ENCODE assay signal across 8 mouse cellular contexts in genomic region chr2:4559211-4559882, GRCm38 (mm10).
DNase-seq lines count a peak whose midpoint lies in the region; ATAC-seq and TF ChIP-seq lines count a peak whose summit lies in the region.

No protein-coding gene starts in this region.

- peak overlapping the region; percentile 79 for H3K4me3 ChIP-seq in G1E (ENCODE audit: low read depth, low read length)
- H3K4me3 ChIP-seq in forebrain, embryonic 15.5 days = peak overlapping the region; percentile 45
- H3K4me3 ChIP-seq in neural tube, embryonic 15.5 days (replicated peaks) = peak overlapping the region; percentile 42

- no peak for TF ChIP-seq CTCF in G1E (IDR thresholded peaks at IDR 0.05; ENCODE audit: low read depth, low read length)

- H3K4me2 ChIP-seq in forebrain, embryonic 15.5 days (replicated peaks) = peak overlapping the region; percentile 56
- peak overlapping the region; percentile 60 for H3K4me2 ChIP-seq in neural tube, embryonic 15.5 days

- peak; percentile 33 for DNase-seq in G1E (ENCODE audit: low spot score)
- DNase-seq in cerebellum, adult 11 months = peak; percentile 68
- DNase-seq in heart, postnatal 25 days (ENCODE audit: low spot score) = peak; percentile 88
- DNase-seq in layer of hippocampus, adult 18-20 months (ENCODE audit: low spot score in 2 of 2) = peak; percentile 87 to 92
- DNase-seq in lung, adult 18-20 months = peak; percentile 89 to 92
- DNase-seq in testis, postnatal 10 days (ENCODE audit: low spot score) = peak; percentile 80

- peaks cover 79% of the 10 kb centered on the region for H3K4me1 ChIP-seq in G1E (ENCODE audit: insufficient read depth, low read depth, low read length)
- H3K4me1 ChIP-seq in forebrain, embryonic 15.5 days = peaks cover 78% of the 10 kb centered on the region
- peaks cover 81% of the 10 kb centered on the region for H3K4me1 ChIP-seq in neural tube, embryonic 15.5 days

- intact Hi-C loops in heart, postnatal 25 days (cut with DNase I) = loop anchor here (5.0 kb wide), 1 partner anchor 57 kb away; no protein-coding TSS in a partner anchor

- H3K27me3 ChIP-seq in G1E (ENCODE audit: insufficient read depth, low read length) = no peaks in the 10 kb centered on the region
- no peaks in the 10 kb centered on the region for H3K27me3 ChIP-seq in forebrain, embryonic 15.5 days
- no peaks in the 10 kb centered on the region for H3K27me3 ChIP-seq in neural tube, embryonic 15.5 days (replicated peaks)

- H3K36me3 ChIP-seq in G1E (replicated peaks) = peaks cover 16% of the 10 kb centered on the region
- H3K36me3 ChIP-seq in forebrain, embryonic 15.5 days = no peaks in the 10 kb centered on the region
- H3K36me3 ChIP-seq in neural tube, embryonic 15.5 days = no peaks in the 10 kb centered on the region

- ATAC-seq in G1E (ENCODE audit: extremely low read depth, insufficient number of reproducible peaks, low FRiP score, poor library complexity, severe bottlenecking) = peak; percentile 54
- ATAC-seq in forebrain, embryonic 15.5 days (replicated peaks) = peak; percentile 91
- peak; percentile 86 for ATAC-seq in neural tube, embryonic 15.5 days (ENCODE audit: low FRiP score)

- peak overlapping the region; percentile 93 for H3K27ac ChIP-seq in forebrain, embryonic 15.5 days (replicated peaks)
- H3K27ac ChIP-seq in neural tube, embryonic 15.5 days (replicated peaks) = peak overlapping the region; percentile 79

- H3K9me3 ChIP-seq in G1E (replicated peaks) = no peaks in the 10 kb centered on the region
- H3K9me3 ChIP-seq in forebrain, embryonic 15.5 days = no peaks in the 10 kb centered on the region
- no peaks in the 10 kb centered on the region for H3K9me3 ChIP-seq in neural tube, embryonic 15.5 days (replicated peaks)

- WGBS in forebrain, embryonic 15.5 days = under 1% methylated on average over 27 of the region's 27 CpGs
- 1% methylated on average over 26 of the region's 27 CpGs for WGBS in neural tube, embryonic 15.5 days

- H3K9ac ChIP-seq in forebrain, embryonic 15.5 days (replicated peaks) = peak overlapping the region; percentile 53
- H3K9ac ChIP-seq in neural tube, embryonic 15.5 days (replicated peaks) = peak overlapping the region; percentile 29

Comparison
In these comparisons a context has a peak if more than half of its experiments do, and no peak if none do; other contexts are left out.
1. Peak in every context shown above with its lines: DNase-seq, ATAC-seq, H3K4me3 ChIP-seq and H3K27ac ChIP-seq.
2. DNase-seq: peak in every context shown above with its lines; median percentile 90 in lung, adult 18-20 months; 90 in layer of hippocampus, adult 18-20 months; 88 in heart, postnatal 25 days; 80 in testis, postnatal 10 days; 68 in cerebellum, adult 11 months; 33 in G1E.